Mouse (Mus musculus): ENCODE measurements at regions not wholly inside any gene's neighbourhood (a gene's known extent, or its start where the extent isn't known, plus 50 kb on each side); places are given as distances from the start of the nearest gene placed in this dataset.

DNA sequence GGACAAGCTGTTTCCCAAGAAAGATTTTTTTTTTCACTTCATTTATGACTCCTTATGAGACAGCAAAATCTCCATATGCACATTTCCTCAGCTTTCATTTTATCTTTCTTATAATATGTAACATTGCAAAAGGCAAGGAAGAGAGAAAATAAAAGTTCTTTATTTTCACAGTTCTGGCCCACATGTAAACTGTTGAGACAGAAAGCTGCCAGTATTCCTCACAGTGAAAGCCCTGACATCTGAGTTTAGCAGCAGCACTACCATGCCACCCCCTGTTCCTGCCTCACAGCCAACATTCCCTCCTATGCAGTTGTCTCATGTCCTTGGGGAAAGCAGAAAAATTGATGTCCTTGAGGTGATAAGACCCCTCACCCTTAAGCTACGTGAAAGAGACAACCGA, 1692.1 kb upstream of the Cntnap5a start:
- TF ChIP-seq CTCF (conservative IDR thresholded peaks at IDR 0.05; ENCODE audit: low read length) (no peak), POU5F1 (IDR thresholded peaks at IDR 0.05; ENCODE audit: borderline replicate concordance, low read length) (no peak)
